ENCODE assay signal across 25 mouse cellular contexts in the genomic region with DNA sequence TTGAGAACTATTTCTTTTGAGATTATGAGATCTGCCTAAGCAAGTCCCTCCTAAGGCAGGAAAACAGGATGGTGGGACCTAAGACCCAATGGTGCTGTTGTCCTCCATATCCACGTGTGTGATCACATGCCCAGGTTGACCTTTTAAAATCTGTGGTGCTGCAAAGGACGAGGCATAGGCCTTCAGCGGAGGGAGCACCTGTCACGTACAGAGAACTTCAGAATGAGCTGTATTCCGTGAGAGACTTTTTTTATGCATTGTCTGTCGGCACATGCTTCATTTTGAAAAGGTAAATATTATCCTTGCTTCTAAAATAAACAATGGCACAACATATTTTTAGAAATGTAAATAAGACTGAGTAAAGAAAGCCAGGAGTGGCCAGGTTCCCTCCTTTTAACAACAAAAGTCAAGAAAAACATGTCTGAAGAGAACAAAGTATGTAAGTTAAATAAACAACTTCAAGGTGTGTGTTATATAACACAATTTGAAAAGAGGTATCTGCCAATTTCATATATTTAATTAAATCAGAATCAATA. TPM values are rescaled to one million over a fixed set of nuclear protein-coding genes. Genes with fewer than 3 reads are reported as not detected.
A peak's percentile ranks its signal among the peaks of the same experiment; 100 is the strongest.
DNase-seq lines count a peak whose midpoint lies in the region; ATAC-seq and TF ChIP-seq lines count a peak whose summit lies in the region.
"Had no signal": no experiment of that assay in that cellular context is flagged by ENCODE, and none has a peak within 500 bp of the region (broad histone marks: within the 10 kb centered on the region; RNA-seq: fewer than 3 reads in every experiment).

No protein-coding gene starts in this region.

- WGBS in liver, adult 2 months, result 29% methylated on average over 6 of the region's 6 CpGs
- 38% methylated on average over 6 of the region's 6 CpGs for WGBS in lung, postnatal 0 days
- WGBS in stomach, embryonic 14.5 days, result 56% methylated on average over 6 of the region's 6 CpGs
- 49% methylated on average over 6 of the region's 6 CpGs for WGBS in stomach, embryonic 16.5 days

- H3K4me1 ChIP-seq in liver, adult 2 months (ENCODE audit: control insufficient read depth, insufficient read depth, low read length), result peaks cover 4% of the 10 kb centered on the region; the same call in 1 of the 2 replicates
- no peaks in the 10 kb centered on the region for H3K4me1 ChIP-seq in lung, postnatal 0 days (ENCODE audit: insufficient read depth, low read depth, low read length)
- H3K4me1 ChIP-seq in stomach, embryonic 14.5 days (ENCODE audit: control insufficient read depth, insufficient read depth, low read length), result no peaks in the 10 kb centered on the region
- no peaks in the 10 kb centered on the region for H3K4me1 ChIP-seq in stomach, embryonic 16.5 days (ENCODE audit: control insufficient read depth, insufficient read depth, low read length)
- H3K4me1 ChIP-seq: embryonic facial prominence, embryonic 12.5 days; embryonic facial prominence, embryonic 15.5 days; heart, embryonic 15.5 days had no signal

- no peak overlapping the region for H3K27ac ChIP-seq in liver, adult 2 months (replicated peaks; ENCODE audit: insufficient read depth, low read depth, low read length)
- H3K27ac ChIP-seq in lung, postnatal 0 days (ENCODE audit: low read length), result no peak overlapping the region
- no peak overlapping the region for H3K27ac ChIP-seq in stomach, embryonic 14.5 days (ENCODE audit: low read length)
- H3K27ac ChIP-seq in stomach, embryonic 16.5 days (ENCODE audit: low read length), result no peak overlapping the region
- H3K27ac ChIP-seq: embryonic facial prominence, embryonic 12.5 days; embryonic facial prominence, embryonic 15.5 days; heart, embryonic 15.5 days; hindbrain, embryonic 13.5 days had no signal

- no peak overlapping the region for H3K4me2 ChIP-seq in lung, postnatal 0 days (replicated peaks; ENCODE audit: low read depth, low read length)
- H3K4me2 ChIP-seq in stomach, embryonic 14.5 days (replicated peaks; ENCODE audit: low read depth, low read length), result no peak overlapping the region
- H3K4me2 ChIP-seq in stomach, embryonic 16.5 days (ENCODE audit: low read depth, low read length), result no peak overlapping the region
- H3K4me2 ChIP-seq: embryonic facial prominence, embryonic 12.5 days; embryonic facial prominence, embryonic 15.5 days; heart, embryonic 11.5 days; heart, embryonic 15.5 days; hindbrain, embryonic 13.5 days had no signal

- TF ChIP-seq EP300 in lung, postnatal 0 days (IDR thresholded peaks at IDR 0.05), result no peak

- H3K9me3 ChIP-seq in lung, postnatal 0 days (ENCODE audit: low read length), result no peaks in the 10 kb centered on the region
- no peaks in the 10 kb centered on the region for H3K9me3 ChIP-seq in stomach, embryonic 14.5 days (ENCODE audit: control insufficient read depth, low read depth, low read length)
- H3K9me3 ChIP-seq in stomach, embryonic 16.5 days (replicated peaks; ENCODE audit: control insufficient read depth, low read length), result no peaks in the 10 kb centered on the region
- H3K9me3 ChIP-seq: embryonic facial prominence, embryonic 12.5 days; embryonic facial prominence, embryonic 15.5 days; heart, embryonic 15.5 days; hindbrain, embryonic 10.5 days; hindbrain, embryonic 13.5 days had no signal

- H3K27me3 ChIP-seq in liver, adult 2 months (ENCODE audit: control insufficient read depth, insufficient read depth, low read length), result no peaks in the 10 kb centered on the region
- no peaks in the 10 kb centered on the region for H3K27me3 ChIP-seq in lung, postnatal 0 days (replicated peaks; ENCODE audit: insufficient read depth, low read length)
- no peaks in the 10 kb centered on the region for H3K27me3 ChIP-seq in stomach, embryonic 14.5 days (ENCODE audit: control insufficient read depth, insufficient read depth, low read length)
- H3K27me3 ChIP-seq in stomach, embryonic 16.5 days (ENCODE audit: control insufficient read depth, insufficient read depth, low read length), result no peaks in the 10 kb centered on the region
- H3K27me3 ChIP-seq: embryonic facial prominence, embryonic 12.5 days; embryonic facial prominence, embryonic 15.5 days; heart, embryonic 15.5 days; hindbrain, embryonic 13.5 days had no signal

- no peak for TF ChIP-seq CTCF in liver, adult 2 months (IDR thresholded peaks at IDR 0.05; ENCODE audit: low read depth, low read length)
- no peak for TF ChIP-seq CTCF in lung, postnatal 0 days (IDR thresholded peaks at IDR 0.05)

- H3K9ac ChIP-seq in liver, adult 2 months (ENCODE audit: low read depth, low read length), result no peak overlapping the region
- no peak overlapping the region for H3K9ac ChIP-seq in lung, postnatal 0 days (replicated peaks; ENCODE audit: low read depth)
- no peak overlapping the region for H3K9ac ChIP-seq in stomach, embryonic 14.5 days (replicated peaks; ENCODE audit: low read depth, low read length)
- no peak overlapping the region for H3K9ac ChIP-seq in stomach, embryonic 16.5 days (ENCODE audit: low read length)
- H3K9ac ChIP-seq: embryonic facial prominence, embryonic 12.5 days; embryonic facial prominence, embryonic 15.5 days; forebrain, postnatal 0 days; heart, embryonic 15.5 days; hindbrain, embryonic 13.5 days had no signal

- no peak for ATAC-seq in lung, postnatal 0 days
- ATAC-seq in stomach, embryonic 14.5 days (ENCODE audit: insufficient number of reproducible peaks, insufficient read depth, low FRiP score, low read depth), result peak; percentile 33
- ATAC-seq in stomach, embryonic 16.5 days (ENCODE audit: insufficient read depth, low FRiP score), result peak; percentile 68
- ATAC-seq: CD4-positive, CD25-positive, alpha-beta regulatory T cell, adult 4 months; forebrain, embryonic 14.5 days; forebrain, postnatal 0 days had no signal

- no peaks in the 10 kb centered on the region for H3K36me3 ChIP-seq in liver, adult 2 months (ENCODE audit: control insufficient read depth, insufficient read depth, low read length)
- no peaks in the 10 kb centered on the region for H3K36me3 ChIP-seq in lung, postnatal 0 days (ENCODE audit: insufficient read depth, low read length)
- no peaks in the 10 kb centered on the region for H3K36me3 ChIP-seq in stomach, embryonic 14.5 days (ENCODE audit: control insufficient read depth, insufficient read depth, low read length)
- no peaks in the 10 kb centered on the region for H3K36me3 ChIP-seq in stomach, embryonic 16.5 days (ENCODE audit: control insufficient read depth, insufficient read depth, low read length)
- H3K36me3 ChIP-seq: embryonic facial prominence, embryonic 12.5 days; embryonic facial prominence, embryonic 15.5 days; heart, embryonic 15.5 days; hindbrain, embryonic 10.5 days; hindbrain, embryonic 13.5 days had no signal

- no peak for TF ChIP-seq POLR2A in liver, adult 2 months (IDR thresholded peaks at IDR 0.05; ENCODE audit: extremely low read depth, insufficient read depth, low read length)

- peak; percentile 65 for DNase-seq in liver, adult 2 months (ENCODE audit: extremely low read depth, low read depth, low spot score)
- DNase-seq in liver, result no peak
- peak; percentile 28 for DNase-seq in lung, postnatal 0 days (ENCODE audit: low spot score)
- no peak for DNase-seq in lung, postnatal 4 days
- no peak for DNase-seq in thymus, postnatal 4 days
- DNase-seq in frontal cortex, postnatal 14 days (ENCODE audit: low spot score in 2 of 2), result no peak
- DNase-seq: adrenal gland, adult 2 months; cerebellum, adult 11 months; cerebellum, adult 2 months; cerebellum, adult 9-11 months; cerebellum, postnatal 25 days; forebrain, postnatal 0 days; gastrocnemius, postnatal 36 days; heart, postnatal 10 days; heart, postnatal 36 days had no signal

- no peaks in the 10 kb centered on the region for H3K79me2 ChIP-seq in liver, adult 2 months (ENCODE audit: control insufficient read depth, insufficient read depth, low read length)

- H3K4me3 ChIP-seq in liver, adult 2 months (ENCODE audit: insufficient read depth, low read depth, low read length), result no peak overlapping the region
- H3K4me3 ChIP-seq in lung, postnatal 0 days (ENCODE audit: low read depth, low read length), result no peak overlapping the region
- H3K4me3 ChIP-seq in stomach, embryonic 14.5 days (ENCODE audit: low read depth, low read length), result no peak overlapping the region
- no peak overlapping the region for H3K4me3 ChIP-seq in stomach, embryonic 16.5 days (replicated peaks; ENCODE audit: low read length)
- H3K4me3 ChIP-seq: embryonic facial prominence, embryonic 12.5 days; embryonic facial prominence, embryonic 15.5 days; heart, embryonic 15.5 days; hindbrain, embryonic 10.5 days; hindbrain, embryonic 13.5 days had no signal

RNA-seq across cellular contexts. Expression of a gene that starts 45.0 kb away (rescaled TPM):
- total RNA-seq in liver, adult 2 months (2014; rRNA removed), result 12.4 and 16.9 TPM in 2 replicates
- polyA plus RNA-seq in liver, adult 2 months (2012; rRNA removed), result 7.3 and 9.0 TPM in 2 replicates
- 42.2 and 48.7 TPM in 2 replicates for polyA plus RNA-seq in lung, postnatal 0 days (2015; fragmentation: Nextera tagmentation; extraction: Ambion mirVana)
- 45.3 and 46.0 TPM in 2 replicates for polyA plus RNA-seq in stomach, embryonic 14.5 days (2014; fragmentation: Nextera tagmentation; extraction: Ambion mirVana)
- 39.3 and 49.3 TPM in 2 replicates for polyA plus RNA-seq in stomach, embryonic 16.5 days (2015; fragmentation: Nextera tagmentation; extraction: Ambion mirVana)

Comparison
In these comparisons a context has a peak if more than half of its experiments do, and no peak if none do; other contexts are left out.
1. DNase-seq: peak in liver, adult 2 months (single experiment) and lung, postnatal 0 days (single experiment); none in liver (single experiment), lung, postnatal 4 days (0 of 2), thymus, postnatal 4 days (single experiment) and frontal cortex, postnatal 14 days (0 of 2).